Mouse (Mus musculus) gastrocnemius, postnatal 36 days (tissue): ENCODE data around the gene Cpa5. TPM values are rescaled to one million over a fixed set of nuclear protein-coding genes. Genes with fewer than 3 reads are reported as not detected.

Source experiments
- DNase-seq, 2 experiments: peaks; one replicate each; pipeline ENCODE4 v3.0.0; 2022
- intact Hi-C: fragments of 180-260 bp; cut with DNase I; formaldehyde crosslinking; loops from one replicate; pipeline ENCODE4 v1.15.1; 2025
- long read RNA-seq, 2 experiments: library from polyadenylated mRNA; stranded (forward); transcript quantifications; one replicate each; pipeline ENCODE4 v2.0.0; 2021
- total RNA-seq, 2 experiments: library from RNA; stranded (reverse); gene quantifications; 2 replicates each; pipeline ENCODE4 v1.2.3; 2021

The Cpa5 gene
- total RNA-seq: not detected
- long read RNA-seq, experiment 1: 0 reads
- long read RNA-seq, experiment 2: 0 reads

DNA sequence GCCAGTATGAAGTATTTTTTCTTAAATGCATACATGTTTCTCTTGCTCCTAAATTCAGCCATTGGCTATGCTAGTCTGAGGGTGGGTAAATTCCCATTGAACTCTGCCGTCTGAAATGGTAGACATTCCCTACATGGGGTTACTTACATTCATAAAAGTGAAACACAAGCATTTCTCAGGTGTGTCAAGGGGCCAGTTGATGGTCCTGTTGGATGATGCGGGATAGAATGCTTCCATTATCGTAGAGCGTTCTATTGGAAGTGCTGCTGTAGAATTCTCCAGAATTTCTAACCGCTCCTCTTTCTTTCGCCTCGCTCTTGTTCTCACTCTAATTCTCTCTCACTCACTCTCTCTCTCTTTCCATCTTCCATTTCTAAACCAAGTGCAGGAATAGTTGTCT is at the start of gene Cpa5:
Gene Cpa5, plus strand, starts transcription at position 301 of the 400 bp plus-strand sequence.
- no peak for DNase-seq
- intact Hi-C loops: no loop called here

DNA sequence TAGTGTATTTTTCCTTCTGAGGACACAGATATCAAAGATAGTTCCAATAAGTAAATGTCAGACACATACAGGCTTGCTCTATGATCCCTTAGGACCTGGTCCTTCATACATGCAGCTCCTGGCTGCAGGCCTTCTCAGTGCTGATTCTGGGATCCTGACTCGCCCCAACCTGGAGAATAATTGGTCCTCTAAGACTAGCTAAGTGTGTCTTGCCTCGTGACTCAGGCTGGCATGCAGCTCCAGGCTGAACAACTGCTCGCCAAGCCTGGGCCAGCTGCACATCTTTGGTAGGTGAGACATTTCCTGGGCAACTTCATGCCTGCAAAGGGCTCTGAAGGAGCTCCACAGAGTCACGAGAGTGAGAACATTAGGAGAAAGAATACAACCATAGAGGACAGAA is 48.7 kb upstream of the Cpa5 start:
- intact Hi-C loops: no loop called here
- DNase-seq: no peak

DNA sequence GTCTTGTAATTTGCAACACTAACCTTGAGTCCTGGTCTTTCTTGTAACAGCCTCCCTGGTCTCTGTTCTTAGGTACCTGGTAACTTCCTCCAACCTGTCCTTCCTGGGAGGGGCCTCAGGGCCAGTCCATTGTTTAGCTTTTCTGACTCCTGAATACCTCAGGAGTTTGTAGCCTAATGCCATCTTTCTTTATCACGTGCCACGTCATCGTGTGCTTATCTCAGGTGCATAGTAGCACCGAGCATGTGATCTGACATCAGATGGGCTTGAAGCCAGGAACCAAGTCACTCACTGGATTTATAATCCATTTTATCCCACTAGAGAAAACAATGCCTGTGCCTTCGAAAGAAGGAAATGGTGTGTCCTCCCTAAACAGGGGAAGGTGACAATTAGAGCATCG is 47.2 kb upstream of the Cpa5 start:
- no peak for DNase-seq
- intact Hi-C loops: no loop called here

DNA sequence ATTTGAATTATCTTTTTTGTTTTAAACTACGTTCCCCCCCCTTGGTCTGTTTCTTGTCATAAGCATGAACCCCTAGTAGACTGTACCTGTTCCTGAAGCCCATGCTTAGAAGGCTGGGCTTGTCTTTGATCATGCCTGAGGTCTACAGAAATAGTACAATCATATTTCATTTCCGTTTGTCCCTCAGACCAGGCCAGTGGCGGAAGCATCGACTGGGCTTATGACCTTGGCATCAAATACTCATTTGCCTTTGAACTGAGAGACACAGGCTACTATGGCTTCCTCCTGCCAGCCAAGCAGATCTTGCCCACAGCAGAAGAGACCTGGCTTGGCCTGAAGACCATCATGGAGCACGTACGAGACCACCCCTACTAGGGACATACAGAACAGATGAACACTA is 46.8 kb upstream of the Cpa5 start:
- intact Hi-C loops: no loop called here
- DNase-seq: no peak

DNA sequence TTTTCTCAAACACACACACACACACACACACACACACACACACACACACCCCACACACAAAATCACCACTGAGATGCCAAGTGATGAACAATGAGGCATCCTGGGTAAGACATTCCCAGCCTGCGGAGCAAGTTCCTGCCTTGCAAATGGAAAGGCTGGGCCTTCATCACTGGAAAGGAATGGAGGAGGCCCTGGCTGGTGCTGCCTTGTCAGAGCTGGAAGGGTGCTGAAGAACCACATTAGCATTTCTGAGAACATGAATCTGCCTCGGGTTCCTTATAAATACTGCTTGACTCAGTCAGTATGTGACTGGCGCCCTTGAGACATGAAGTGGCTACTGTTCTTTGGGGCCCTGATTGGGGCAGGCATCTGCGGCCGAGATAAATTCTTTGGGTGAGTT is 42.7 kb upstream of the Cpa5 start, which contains the start of gene Cpa4:
Gene Cpa4, plus strand, starts transcription at position 301 of the 400 bp plus-strand sequence.
- DNase-seq: no peak
- intact Hi-C loops: no loop called here

DNA sequence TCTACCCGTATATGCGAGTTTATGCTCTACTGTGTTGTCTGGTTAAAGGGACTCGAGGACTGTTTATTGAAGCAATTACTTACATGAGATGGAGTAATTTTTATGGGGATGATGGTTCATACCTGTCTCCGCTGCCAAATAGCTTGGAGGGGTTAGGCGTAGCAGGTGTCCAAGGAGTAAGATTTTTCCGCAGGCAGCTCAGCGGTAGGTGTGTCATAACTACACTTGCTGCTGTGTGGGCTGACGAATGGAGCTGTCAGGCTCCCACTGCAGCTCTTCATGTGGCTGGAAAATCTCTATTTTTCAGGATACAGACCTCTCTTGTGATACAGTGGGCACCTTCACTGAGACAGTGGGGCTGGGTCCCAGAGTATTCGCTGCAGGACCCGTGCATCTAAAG is 41.5 kb upstream of the Cpa5 start:
- DNase-seq: no peak
- intact Hi-C loops: no loop called here

DNA sequence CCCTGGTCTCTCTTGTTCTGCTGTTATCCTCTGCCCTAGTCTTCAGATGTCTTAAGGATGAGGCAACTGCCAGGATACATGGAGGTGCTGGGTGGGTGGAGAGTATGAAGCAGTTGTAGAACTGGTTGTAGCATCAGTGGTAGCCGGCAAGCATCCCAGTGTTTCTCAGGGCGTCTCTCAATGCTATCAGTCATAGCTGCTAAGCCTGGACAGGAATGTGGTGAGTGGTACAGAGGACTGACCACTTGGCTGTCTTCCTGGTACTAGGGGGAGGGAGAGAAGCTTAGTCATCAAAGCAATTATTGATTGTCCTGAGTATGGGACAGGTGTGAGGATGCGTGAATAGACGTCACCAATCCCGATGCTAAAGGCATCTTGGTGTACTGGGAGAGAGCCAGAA is 40.8 kb upstream of the Cpa5 start:
- no peak for DNase-seq
- intact Hi-C loops: no loop called here

DNA sequence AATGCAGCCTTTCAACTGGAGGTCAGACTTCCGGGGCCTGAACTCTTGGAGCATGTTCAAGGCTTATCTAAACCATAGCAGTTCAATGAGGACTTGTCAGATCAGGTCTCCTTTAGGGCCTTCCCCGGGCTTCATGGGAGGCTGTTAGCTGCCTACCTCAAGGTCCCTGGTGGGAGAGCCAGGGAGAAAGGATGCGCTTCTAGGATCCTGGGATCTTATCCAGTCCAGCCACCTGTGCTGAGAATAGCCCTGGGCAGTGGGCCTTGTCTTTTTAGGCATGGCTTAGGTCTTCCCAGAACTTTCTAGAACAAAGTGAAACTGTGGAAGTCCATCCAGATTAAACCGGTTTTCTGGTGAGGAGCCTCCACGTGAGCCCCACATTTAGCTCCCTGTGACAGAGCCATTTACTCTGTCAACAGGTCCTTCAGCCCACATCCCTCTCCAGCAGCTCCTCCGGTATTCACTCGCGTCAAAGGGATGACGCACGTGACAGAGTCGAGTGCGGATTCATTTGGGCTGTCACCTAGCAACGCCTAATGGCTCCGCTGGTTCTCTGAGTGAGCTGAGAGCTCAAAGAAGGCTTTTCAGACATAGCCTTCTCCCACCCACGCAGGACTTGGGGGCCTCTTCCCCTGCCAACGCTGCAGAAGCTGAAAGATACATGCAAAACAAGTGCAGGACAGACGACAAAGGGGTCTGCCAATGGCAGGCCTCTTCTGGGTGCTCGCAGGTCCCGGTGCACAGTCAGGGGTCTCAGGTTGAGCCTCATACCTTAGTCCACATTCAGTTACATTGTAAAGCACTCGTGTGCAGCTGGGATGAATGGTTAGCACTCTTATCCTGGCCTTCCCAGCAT is 38.1 kb upstream of the Cpa5 start:
- DNase-seq: no peak
- intact Hi-C loops: no loop called here

DNA sequence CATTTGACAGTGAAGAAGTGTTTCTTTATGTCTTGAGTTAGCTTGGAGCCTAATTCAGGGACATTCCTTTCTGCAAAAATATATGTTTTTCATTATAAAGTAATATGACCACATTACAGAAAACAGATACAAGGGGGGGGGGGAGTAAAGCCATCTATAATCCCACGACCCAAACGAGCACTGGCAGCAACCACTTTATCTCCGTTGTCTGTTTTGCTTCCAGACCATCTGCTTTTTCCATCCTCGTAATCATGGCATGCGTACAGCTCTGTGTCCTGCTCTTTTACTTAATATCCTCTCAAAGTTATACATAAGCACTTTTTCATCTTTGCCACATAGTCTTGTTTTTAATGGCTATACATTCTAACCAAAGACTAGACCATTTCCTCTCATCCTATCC is 37.4 kb upstream of the Cpa5 start:
- no peak for DNase-seq
- intact Hi-C loops: no loop called here

DNA sequence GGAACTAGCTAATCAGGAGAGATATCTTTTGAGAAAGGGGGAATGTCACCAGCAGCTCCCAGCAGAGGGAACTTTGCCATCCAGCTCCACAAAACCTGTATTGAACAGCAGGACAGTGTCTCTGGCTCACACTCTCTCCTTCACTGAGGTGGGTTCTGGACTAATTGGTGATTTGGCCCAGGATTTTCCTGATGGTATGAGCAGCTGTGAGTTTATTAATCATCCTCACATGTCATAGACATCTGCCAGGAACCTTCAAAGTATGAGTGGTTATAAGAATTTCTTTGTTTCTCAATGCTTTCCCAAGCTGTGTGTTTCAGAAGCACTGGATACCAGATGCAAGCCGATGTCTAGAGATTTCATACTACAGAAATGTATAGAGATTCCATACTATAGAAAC is 35.9 kb upstream of the Cpa5 start:
- intact Hi-C loops: no loop called here
- no peak for DNase-seq

DNA sequence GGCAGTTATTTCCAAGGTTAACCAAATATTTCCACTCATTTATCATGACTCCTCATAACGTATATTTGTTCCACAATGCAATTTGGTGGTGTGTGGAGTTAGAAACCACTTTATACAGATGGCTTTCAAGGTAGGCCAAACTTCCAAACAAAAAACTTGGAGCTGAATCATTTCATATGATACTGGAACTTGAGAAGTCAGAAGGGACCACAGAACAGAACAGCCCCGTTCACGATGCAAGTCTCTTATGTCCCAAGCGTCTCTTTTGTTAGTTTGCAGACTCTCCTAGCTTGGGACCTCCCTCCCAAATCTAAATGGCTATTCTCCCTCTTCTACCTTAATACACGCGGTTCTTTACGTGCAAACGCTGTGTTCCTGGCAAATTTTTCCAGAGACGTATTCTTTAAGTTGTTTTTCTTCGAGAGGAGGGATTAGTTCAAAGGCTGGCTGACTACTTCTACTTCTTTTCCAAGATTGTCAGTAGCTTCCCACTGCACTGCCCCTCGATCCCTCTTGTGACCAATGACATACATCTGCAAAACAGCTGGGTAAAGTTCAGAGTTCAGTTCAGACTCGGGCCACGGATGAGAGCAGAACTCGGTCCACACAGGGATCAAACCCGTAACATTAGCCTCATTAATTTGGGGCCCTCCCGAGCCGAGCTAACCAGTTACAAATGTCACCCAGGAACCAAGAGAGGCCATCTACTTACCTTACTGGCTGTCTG is 34.2 kb upstream of the Cpa5 start:
- intact Hi-C loops: no loop called here
- no peak for DNase-seq

DNA sequence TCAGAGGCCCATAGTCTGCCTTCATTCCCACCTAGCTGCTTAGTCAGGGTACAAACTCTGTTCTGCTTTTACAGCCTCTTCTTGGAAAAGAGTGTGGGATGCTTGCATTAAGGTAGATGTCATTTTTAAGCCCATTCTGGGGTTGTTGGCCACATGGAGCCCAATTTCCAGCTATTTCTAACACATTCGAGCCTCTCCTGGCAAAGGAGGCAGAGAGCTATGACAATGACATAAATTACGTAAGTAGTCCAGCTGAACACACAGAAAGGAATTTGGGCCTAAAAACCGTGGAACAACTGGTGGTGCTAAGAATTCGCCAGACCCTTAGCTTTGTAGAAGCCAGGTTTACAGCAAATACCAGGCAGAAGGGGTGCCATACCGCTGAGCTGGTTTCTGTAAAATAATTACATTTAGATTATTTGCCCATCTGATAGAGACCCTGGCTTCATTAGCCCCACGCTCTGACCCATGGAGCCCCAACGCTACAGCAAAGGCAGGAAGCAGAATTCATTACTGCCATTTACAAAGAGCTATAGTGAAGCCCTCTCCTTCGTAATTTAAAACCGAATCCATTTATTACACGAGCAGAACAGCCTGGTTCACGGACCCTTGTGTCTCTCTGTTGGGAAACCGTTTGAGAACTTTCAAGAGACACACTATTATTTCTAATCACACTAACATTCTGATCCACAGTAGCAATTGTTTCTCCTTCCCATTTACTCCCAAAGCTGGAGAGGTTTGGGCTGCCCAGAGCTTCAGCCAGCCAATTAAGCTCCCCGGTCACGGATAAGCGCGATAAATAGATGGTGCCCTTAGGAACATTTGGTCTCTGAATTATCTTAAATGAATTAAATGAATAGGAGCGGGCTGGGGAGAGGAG is 30.6 kb upstream of the Cpa5 start:
- no peak for DNase-seq
- intact Hi-C loops: no loop called here

DNA sequence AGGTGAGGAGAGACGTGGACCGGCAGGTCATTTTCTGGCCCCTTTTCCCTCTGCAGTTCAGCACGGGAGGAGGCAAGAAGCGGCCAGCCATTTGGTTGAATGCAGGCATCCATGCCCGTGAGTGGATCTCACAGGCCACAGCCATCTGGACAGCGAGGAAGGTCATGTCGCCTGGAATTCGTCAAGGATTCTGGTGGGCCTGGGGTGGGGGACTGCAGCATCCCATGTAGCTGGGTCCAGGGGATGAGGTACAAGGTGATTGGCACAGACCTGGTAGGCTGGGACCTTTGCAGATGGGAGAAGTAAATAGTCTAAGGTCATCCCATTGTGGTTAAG is 30.0 kb upstream of the Cpa5 start:
- intact Hi-C loops: no loop called here
- no peak for DNase-seq

DNA sequence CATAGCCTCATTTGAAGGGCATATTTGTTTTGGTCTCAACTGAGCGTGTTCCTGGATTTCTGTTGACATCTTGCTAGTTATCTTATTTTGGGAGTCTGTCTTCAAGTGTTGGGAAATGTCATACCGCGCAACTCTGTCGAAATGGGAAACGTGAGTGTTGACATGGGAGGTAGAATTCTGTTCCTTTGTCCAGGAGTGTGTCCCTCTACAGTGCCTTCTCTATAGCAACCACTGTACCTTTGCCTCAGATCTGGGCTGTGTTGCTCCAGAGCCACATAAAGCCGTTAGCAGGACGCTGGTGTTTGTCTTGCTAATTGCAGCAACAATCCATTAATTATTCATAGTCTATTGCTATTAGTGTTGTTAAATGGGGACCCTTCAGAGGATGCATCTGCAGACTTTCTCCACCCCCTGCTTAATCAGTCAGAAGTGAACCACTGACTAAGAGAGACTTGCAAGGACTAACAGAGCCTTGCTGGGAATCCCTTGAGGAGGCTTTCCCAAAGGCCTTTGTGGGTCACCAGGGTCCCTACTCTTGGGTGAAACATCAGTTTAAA is 23.8 kb upstream of the Cpa5 start:
- intact Hi-C loops: no loop called here
- no peak for DNase-seq

DNA sequence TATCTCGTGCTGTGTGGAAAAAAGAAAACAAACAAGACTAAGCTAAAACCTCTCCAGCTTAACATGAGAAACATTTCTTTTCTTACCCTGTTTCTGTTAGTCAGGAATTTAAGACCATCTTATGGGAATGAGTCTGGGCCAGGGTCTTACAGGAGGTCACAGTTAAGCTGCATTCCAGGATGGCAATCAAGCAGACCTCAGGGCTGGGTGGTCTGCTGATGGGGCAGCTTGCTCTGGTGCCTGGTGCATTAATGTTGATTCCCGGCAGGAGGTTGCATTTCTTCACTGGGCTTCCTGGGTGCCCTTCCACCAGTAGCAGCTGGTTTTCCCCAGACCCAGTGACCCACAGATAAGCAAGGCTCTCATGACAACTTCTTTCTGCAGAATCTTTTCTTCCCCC is 21.0 kb upstream of the Cpa5 start:
- intact Hi-C loops: no loop called here
- DNase-seq: no peak

DNA sequence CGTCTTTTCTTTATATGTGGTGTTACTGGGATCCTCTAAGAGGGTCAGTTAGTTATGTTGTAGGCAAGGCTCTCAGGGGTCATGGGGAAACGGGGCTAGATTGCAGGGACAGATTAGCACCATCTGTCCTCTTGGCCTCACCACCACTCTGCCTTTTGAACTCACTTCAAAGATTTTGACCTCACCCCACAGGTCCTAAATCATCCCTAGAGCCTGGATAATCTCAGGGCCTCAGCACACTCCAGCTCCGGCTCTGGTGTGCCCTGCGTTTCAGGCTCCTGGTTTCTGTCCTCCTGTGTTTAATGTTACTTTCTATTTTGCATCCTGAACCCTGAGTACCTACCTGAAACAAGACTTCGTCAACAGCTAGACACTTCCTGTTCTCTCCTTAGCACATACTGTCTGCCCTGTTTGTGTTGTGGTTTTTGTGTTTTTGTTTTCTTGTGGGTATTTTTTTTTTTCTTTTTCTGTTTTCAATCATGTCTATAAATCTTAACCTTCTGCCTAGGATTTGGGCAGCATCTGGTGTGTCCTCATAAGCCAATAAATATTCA is 18.9 kb upstream of the Cpa5 start:
- no peak for DNase-seq
- intact Hi-C loops: no loop called here

DNA sequence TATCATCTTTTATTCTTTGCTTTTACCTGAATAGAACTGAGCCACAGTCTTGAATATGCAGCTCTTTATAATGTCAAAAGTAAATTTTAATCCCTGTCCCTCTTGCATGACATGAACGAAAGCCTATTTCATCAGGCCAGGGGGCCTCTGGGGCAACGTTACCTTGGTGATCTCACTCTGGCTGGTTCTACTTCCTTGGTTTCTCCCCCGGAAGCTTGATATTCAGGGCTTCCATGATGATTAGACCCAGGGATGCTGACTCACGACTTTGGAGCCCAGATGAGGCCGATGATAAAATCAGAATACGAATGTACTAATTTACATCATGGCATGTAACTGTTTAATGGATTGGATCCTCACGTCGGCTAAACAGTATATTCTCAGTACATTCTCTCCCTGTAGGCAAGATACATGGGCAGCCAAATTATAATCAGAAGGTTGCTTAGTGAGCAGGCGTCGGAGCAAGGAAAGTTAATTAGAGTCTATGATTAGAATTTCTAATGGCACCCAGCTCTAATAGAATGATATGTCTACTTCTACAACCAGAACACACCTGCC is 18.3 kb upstream of the Cpa5 start:
- intact Hi-C loops: no loop called here
- no peak for DNase-seq

DNA sequence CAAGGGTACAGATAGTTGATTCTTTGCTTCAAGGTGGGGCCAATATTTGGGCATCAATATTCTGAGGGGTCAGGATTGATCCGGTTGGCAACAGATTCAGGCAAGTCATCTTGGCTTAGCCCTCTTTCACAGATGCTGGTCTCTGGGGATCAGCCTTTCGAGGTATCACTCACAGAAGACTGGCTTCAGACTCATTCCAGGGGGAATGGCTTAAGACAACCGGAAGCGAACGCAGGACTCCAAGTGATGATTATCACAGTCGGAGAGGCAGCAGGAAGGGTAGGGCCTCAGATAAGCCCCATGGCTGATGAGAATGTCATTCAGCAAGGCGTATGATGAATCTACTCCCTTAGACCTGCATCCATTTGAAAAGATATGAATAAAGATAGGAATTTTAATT is 16.4 kb upstream of the Cpa5 start:
- intact Hi-C loops: no loop called here
- no peak for DNase-seq

DNA sequence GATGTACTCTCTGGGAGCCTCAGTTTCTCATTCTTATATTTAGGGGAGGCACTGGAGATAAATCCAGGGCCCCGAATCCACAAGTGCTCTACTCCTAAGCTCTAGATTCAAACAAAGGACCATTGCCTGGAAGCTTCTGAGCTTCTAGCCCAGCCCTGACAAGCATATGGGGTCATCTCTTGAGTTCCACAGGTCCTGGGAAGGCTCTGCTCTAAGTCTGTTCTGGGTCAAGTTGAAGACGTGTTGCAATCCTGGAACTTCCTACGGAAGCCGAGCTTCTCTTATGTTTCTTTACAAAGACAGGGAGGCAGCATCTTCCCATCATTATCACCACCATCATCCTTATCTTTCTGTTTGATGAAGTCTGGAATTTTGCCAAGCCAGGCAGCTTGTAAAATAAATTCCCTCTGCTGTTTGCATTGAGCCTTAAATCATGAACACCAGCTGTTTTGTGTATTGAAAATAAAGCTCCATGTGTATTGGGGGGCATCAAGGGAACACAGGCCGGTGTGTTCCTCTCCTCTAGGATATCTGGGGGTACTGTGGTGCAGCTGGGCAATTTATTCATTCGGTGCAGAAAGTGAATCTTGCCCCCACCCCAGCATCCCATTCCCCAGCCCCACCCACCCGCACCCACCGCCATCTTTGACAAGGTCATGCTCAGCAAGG is 14.4 kb upstream of the Cpa5 start:
- DNase-seq: no peak
- intact Hi-C loops: no loop called here

DNA sequence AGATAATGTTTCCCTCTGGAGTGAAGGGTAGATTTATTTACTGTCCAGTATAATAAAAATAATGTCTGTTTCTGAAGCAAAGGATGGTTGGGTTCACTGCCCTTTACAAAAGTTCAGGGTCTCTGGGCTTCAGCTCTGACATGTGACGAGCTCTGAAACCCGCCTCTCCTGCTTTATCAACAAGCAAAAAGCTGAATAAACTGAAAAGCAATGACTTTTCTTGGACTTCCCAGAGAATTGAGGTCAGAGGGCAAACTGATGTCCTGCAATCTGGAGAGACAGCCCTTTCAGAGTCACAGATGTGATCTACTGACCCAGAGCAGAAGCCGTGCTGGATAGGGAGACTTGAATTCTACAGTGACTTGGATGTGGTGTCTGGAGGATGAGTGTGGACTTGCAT is 10.8 kb upstream of the Cpa5 start:
- intact Hi-C loops: no loop called here
- DNase-seq: no peak
